Mouse (Mus musculus) bone marrow, adult 2 months (tissue): ENCODE measurements around the gene Cacna1g. TPM values are rescaled to one million over a fixed set of nuclear protein-coding genes. Genes with fewer than 3 reads are reported as not detected.
"Not testable (repeated sequence)": the region's sequence is repeated elsewhere in the genome, so short reads cannot be mapped to it uniquely, and the experiment has no call there.

ENCODE experiments used
- H3K27ac ChIP-seq: fragments of 200-500 bp; 2 replicates; pipeline ENCODE4 v1.5.1; 2012; ENCODE audit warnings: low read depth, mild to moderate bottlenecking, control low read depth, inconsistent platforms, low read length; ENCODE audit not compliant: control insufficient read depth, poor library complexity, insufficient read depth
- H3K4me1 ChIP-seq: fragments of 200-500 bp; 2 replicates; pipeline ENCODE4 v1.6.1; 2011; ENCODE audit warnings: low read length; ENCODE audit not compliant: control insufficient read depth, insufficient read depth
- H3K4me3 ChIP-seq: fragments of 200-500 bp; replicated peaks from 2 replicates; pipeline ENCODE3; 2011; ENCODE audit warnings: mild to moderate bottlenecking, low read depth, low read length, control low read depth; ENCODE audit not compliant: control insufficient read depth
- CTCF ChIP-seq: fragments of 200-500 bp; IDR thresholded peaks from 2 replicates; pipeline ENCODE4 v1.5.1; 2011; ENCODE audit warnings: low read length, control low read depth; ENCODE audit not compliant: control insufficient read depth, insufficient read depth
- POLR2A ChIP-seq: fragments of 200-500 bp; IDR thresholded peaks from 2 replicates; pipeline ENCODE4 v1.6.1; 2011; ENCODE audit warnings: low read depth, mild to moderate bottlenecking, control low read depth, low read length, borderline replicate concordance; ENCODE audit not compliant: control insufficient read depth
- WGBS: fragments of 180-500 bp; shearing (Covaris S2); methylation state at CpG from one replicate; pipeline ENCODE4 v1.1.7; 2018; 5-methylcytosine and 5-hydroxymethylcytosine counted together
- polyA plus RNA-seq: library from polyadenylated mRNA; stranded (reverse); fragments of >200 nt; gene quantifications from 2 replicates; pipeline ENCODE4 v1.2.4, GENCODE M21; 2011; ENCODE audit warnings: low replicate concordance; ENCODE audit not compliant: missing spikeins, insufficient read depth, insufficient read length

The Cacna1g gene
- polyA plus RNA-seq, 1 experiment: 26.8 TPM

DNA sequence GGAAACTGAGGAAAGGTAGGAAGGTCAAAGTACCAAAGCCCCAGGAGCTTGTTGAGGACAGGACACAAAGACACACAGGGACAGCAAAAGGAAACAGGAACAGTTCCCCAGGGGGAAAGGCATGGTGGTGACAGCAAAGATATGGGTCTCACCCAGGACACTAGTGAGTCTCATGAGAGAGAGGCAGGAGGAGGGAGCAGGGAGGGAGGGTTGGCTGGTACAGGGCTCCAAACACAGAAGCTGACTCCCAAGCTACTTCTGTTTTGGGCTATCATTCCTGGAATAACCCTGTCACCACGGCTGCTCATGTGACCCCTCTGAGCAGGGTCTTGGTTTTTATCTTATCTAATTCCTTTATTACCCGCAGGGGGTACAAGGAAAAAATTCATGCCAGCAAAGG is 61.4 kb downstream of the Cacna1g start:
- no peak for TF ChIP-seq POLR2A
- no peak for TF ChIP-seq CTCF
- Histone ChIP-seq H3K27ac (no peak overlapping the region), H3K4me3 (no peak overlapping the region), H3K4me1 (no peaks in the 10 kb centered on the region)
- WGBS: 36% methylated on average over 2 of the region's 2 CpGs

DNA sequence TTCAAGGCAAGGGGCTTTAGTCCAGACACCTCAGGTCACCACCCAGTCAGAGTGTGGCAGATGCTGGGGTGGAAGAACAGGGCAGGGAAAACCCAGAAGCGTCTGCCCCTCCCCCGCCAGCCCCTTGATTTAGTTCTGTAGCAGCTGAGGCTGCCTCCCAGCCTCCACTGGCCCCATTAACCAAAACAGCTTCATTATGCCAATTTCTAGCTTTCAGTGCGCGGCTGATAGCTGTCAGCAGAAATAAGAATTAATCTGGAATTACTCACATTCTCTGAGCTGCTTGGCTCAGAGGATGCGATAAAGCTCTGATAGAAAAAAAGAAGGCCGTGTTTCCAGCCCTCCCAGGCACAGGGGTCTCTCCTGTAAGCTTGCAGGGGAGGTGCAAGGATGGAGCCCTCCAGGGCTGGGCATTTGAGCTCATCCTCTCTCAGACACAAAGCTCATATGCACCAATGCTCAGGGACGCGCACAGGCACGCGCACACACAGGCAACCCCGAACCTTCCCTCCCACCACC is 66.1 kb downstream of the Cacna1g start:
- WGBS: 55% methylated on average over 11 of the region's 11 CpGs
- TF ChIP-seq POLR2A (no peak), CTCF (no peak)
- no peak overlapping the region for H3K4me3 ChIP-seq
- H3K4me1 ChIP-seq: no peaks in the 10 kb centered on the region
- no peak overlapping the region for H3K27ac ChIP-seq

DNA sequence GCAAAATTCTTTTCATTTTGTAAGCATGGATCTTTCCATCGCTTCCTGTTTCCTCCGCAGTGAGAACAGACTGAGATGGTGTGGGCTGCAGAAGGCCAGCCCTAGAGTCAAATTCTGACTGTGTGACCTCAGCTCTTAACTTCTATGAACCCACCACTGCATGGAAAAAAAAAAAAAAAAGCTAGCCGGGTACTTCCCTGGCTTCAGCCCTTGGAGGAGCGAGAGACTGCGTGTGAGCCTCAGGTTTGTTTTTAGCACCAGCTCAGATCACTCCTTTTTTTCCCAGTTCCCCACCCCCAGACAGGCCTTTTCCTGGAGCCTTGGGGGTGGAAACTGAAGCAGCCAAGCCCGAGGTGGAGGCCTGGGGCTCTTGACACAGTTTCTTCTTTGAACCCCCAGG is 68.7 kb downstream of the Cacna1g start:
- 53% methylated on average over 6 of the region's 6 CpGs for WGBS
- no peak overlapping the region for H3K27ac ChIP-seq
- no peak for TF ChIP-seq CTCF
- no peak for TF ChIP-seq POLR2A
- no peaks in the 10 kb centered on the region for H3K4me1 ChIP-seq
- H3K4me3 ChIP-seq: no peak overlapping the region

- Histone ChIP-seq H3K27ac (no peak overlapping the region), H3K4me3 (no peak overlapping the region), H3K4me1 (no peaks in the 10 kb centered on the region)
- 21% methylated on average over 11 of the region's 11 CpGs for WGBS
- TF ChIP-seq CTCF (peak; percentile 95), POLR2A (peak; percentile 11; the same call in 1 of the 2 replicates)
These were observed 69.2 kb downstream of the Cacna1g start for GRCm38 (mm10) chr11:94404641-94405260.

GRCm38 (mm10) chr11:94404178-94404577 is 69.8 kb downstream of the Cacna1g start:
- Histone ChIP-seq H3K4me1 (no peaks in the 10 kb centered on the region), H3K4me3 (no peak overlapping the region), H3K27ac (no peak overlapping the region)
- 73% methylated on average over 5 of the region's 5 CpGs for WGBS
- TF ChIP-seq POLR2A (no peak), CTCF (no peak)

GRCm38 (mm10) chr11:94403757-94404156 is 70.2 kb downstream of the Cacna1g start:
- WGBS: 83% methylated on average over 10 of the region's 10 CpGs
- H3K4me1 ChIP-seq: no peaks in the 10 kb centered on the region
- TF ChIP-seq POLR2A: no peak
- no peak for TF ChIP-seq CTCF

DNA sequence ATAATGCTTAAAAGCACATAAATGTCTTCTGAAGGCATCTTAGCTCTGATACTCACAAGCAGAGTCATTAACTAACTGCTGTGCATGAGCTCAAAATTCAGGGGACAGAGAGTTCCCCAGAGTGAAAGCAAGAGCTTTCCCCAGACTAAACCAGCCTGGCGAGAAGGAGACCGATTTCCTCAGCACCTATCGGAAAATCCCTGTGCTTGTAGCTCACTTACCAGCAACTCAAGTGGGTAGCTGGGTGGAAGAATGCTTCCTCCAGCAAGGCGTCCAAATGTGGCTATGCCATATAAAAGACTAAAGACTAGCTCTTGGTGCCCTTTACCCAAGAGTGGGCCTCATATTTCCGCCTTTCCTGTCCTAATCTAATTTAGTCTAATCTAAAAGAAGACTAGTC is 71.3 kb downstream of the Cacna1g start:
- no peak for TF ChIP-seq POLR2A
- no peak for TF ChIP-seq CTCF
- WGBS: 77% methylated on average over 5 of the region's 5 CpGs
- no peak overlapping the region for H3K4me3 ChIP-seq
- H3K27ac ChIP-seq: no peak overlapping the region
- H3K4me1 ChIP-seq: no peaks in the 10 kb centered on the region

More at GRCm38 (mm10) chr11:94403757-94404156, 70.2 kb downstream of the Cacna1g start:
- H3K4me3 ChIP-seq: no peak overlapping the region
- no peak overlapping the region for H3K27ac ChIP-seq

GRCm38 (mm10) chr11:94402029-94402428 is 72.0 kb downstream of the Cacna1g start:
- WGBS: 80% methylated on average over 4 of the region's 4 CpGs

GRCm38 (mm10) chr11:94400996-94401395 is 73.0 kb downstream of the Cacna1g start:
- no peak for TF ChIP-seq CTCF
- no peak for TF ChIP-seq POLR2A
- 58% methylated on average over 6 of the region's 6 CpGs for WGBS
- H3K4me3 ChIP-seq: no peak overlapping the region
- no peak overlapping the region for H3K27ac ChIP-seq
- H3K4me1 ChIP-seq: no peaks in the 10 kb centered on the region

More at GRCm38 (mm10) chr11:94402029-94402428, 72.0 kb downstream of the Cacna1g start:
- H3K4me3 ChIP-seq, H3K4me1 ChIP-seq, H3K27ac ChIP-seq: not testable (repeated sequence)
